10 mouse cellular contexts compared by ENCODE assay signal in genomic region chr7:139077283-139077682, GRCm38 (mm10). TPM values are rescaled to one million over a fixed set of nuclear protein-coding genes. Genes with fewer than 3 reads are reported as not detected.
DNase-seq lines count a peak whose midpoint lies in the region; ATAC-seq and TF ChIP-seq lines count a peak whose summit lies in the region.
"Had no signal": no experiment of that assay in that cellular context is flagged by ENCODE, and none has a peak within 500 bp of the region (broad histone marks: within the 10 kb centered on the region; RNA-seq: fewer than 3 reads in every experiment).

No protein-coding gene starts in this region.

- no peak for TF ChIP-seq CTCF in layer of hippocampus, adult 2 months (conservative IDR thresholded peaks at IDR 0.05)

- no peaks in the 10 kb centered on the region for H3K9me3 ChIP-seq in forebrain, embryonic 12.5 days
- H3K9me3 ChIP-seq in limb, embryonic 13.5 days, result no peaks in the 10 kb centered on the region
- no peaks in the 10 kb centered on the region for H3K9me3 ChIP-seq in stomach, embryonic 14.5 days (ENCODE audit: control insufficient read depth, low read depth, low read length)

- H3K4me3 ChIP-seq in layer of hippocampus, adult 2 months, result no peak overlapping the region
- no peak overlapping the region for H3K4me3 ChIP-seq in forebrain, embryonic 12.5 days (replicated peaks)
- no peak overlapping the region for H3K4me3 ChIP-seq in limb, embryonic 13.5 days
- no peak overlapping the region for H3K4me3 ChIP-seq in stomach, embryonic 14.5 days (ENCODE audit: low read depth, low read length)

- no peak for DNase-seq in layer of hippocampus, adult 2 months (ENCODE audit: low spot score in 2 of 2)
- DNase-seq in layer of hippocampus, postnatal 36 days, result no peak
- DNase-seq in testis, postnatal 14 days (ENCODE audit: low spot score), result no peak
- DNase-seq in layer of hippocampus, adult 8-10 months (ENCODE audit: low spot score in 2 of 2), result no peak
- no peak for DNase-seq in gastrocnemius, adult 18-20 months (ENCODE audit: low spot score)
- DNase-seq: gastrocnemius, postnatal 25 days; spleen, adult 18-20 months had no signal

- H3K27me3 ChIP-seq in forebrain, embryonic 12.5 days, result no peaks in the 10 kb centered on the region; the same call in 1 of the 2 replicates
- H3K27me3 ChIP-seq in limb, embryonic 13.5 days, result no peaks in the 10 kb centered on the region
- no peaks in the 10 kb centered on the region for H3K27me3 ChIP-seq in stomach, embryonic 14.5 days (ENCODE audit: control insufficient read depth, insufficient read depth, low read length)

- no peak overlapping the region for H3K9ac ChIP-seq in forebrain, embryonic 12.5 days
- no peak overlapping the region for H3K9ac ChIP-seq in limb, embryonic 13.5 days
- H3K9ac ChIP-seq in stomach, embryonic 14.5 days (replicated peaks; ENCODE audit: low read depth, low read length), result no peak overlapping the region

- no peak overlapping the region for H3K4me2 ChIP-seq in forebrain, embryonic 12.5 days
- H3K4me2 ChIP-seq in limb, embryonic 13.5 days (replicated peaks), result no peak overlapping the region
- no peak overlapping the region for H3K4me2 ChIP-seq in stomach, embryonic 14.5 days (replicated peaks; ENCODE audit: low read depth, low read length)

- ATAC-seq in forebrain, embryonic 12.5 days (ENCODE audit: low FRiP score), result peak; percentile 42; the same call in 1 of the 2 replicates
- ATAC-seq in limb, embryonic 13.5 days (ENCODE audit: low FRiP score, low read depth), result peak; percentile 54; the same call in 1 of the 2 replicates
- ATAC-seq in stomach, embryonic 14.5 days (ENCODE audit: insufficient number of reproducible peaks, insufficient read depth, low FRiP score, low read depth), result peak; percentile 60; the same call in 1 of the 2 replicates

- H3K36me3 ChIP-seq in forebrain, embryonic 12.5 days (replicated peaks), result no peaks in the 10 kb centered on the region
- H3K36me3 ChIP-seq in limb, embryonic 13.5 days, result no peaks in the 10 kb centered on the region
- H3K36me3 ChIP-seq in stomach, embryonic 14.5 days (ENCODE audit: control insufficient read depth, insufficient read depth, low read length), result no peaks in the 10 kb centered on the region

- peak overlapping the region; percentile 32; the same call in 1 of the 2 replicates for H3K27ac ChIP-seq in layer of hippocampus, adult 2 months
- H3K27ac ChIP-seq in forebrain, embryonic 12.5 days, result peak overlapping the region; percentile 57
- H3K27ac ChIP-seq in limb, embryonic 13.5 days, result peak overlapping the region; percentile 22; the same call in 1 of the 2 replicates
- peak overlapping the region; percentile 74 for H3K27ac ChIP-seq in stomach, embryonic 14.5 days (ENCODE audit: low read length)

- H3K4me1 ChIP-seq in forebrain, embryonic 12.5 days, result peaks cover 57% of the 10 kb centered on the region
- peaks cover 34% of the 10 kb centered on the region for H3K4me1 ChIP-seq in limb, embryonic 13.5 days
- peaks cover 31% of the 10 kb centered on the region for H3K4me1 ChIP-seq in stomach, embryonic 14.5 days (ENCODE audit: control insufficient read depth, insufficient read depth, low read length)

- WGBS in forebrain, embryonic 12.5 days, result 13% methylated on average over 7 of the region's 7 CpGs
- 17% methylated on average over 7 of the region's 7 CpGs for WGBS in limb, embryonic 13.5 days
- WGBS in stomach, embryonic 14.5 days, result 10% methylated on average over 7 of the region's 7 CpGs

RNA-seq across cellular contexts. Expression of gene Dpysl4, which starts 8.5 kb away (rescaled TPM):
- 10 to 100 TPM; 51.5 to 52.0 TPM for total RNA-seq in layer of hippocampus, adult 2 months (2021)
- 10 to 100 TPM; 48.3 to 58.7 TPM for total RNA-seq in layer of hippocampus, postnatal 36 days (2021)
- polyA plus RNA-seq in forebrain, embryonic 12.5 days (2016; fragmentation: Nextera tagmentation; extraction: Ambion mirVana), result 139 and 143 TPM in 2 replicates
- polyA plus RNA-seq in limb, embryonic 13.5 days (2015; fragmentation: Nextera tagmentation; extraction: Ambion mirVana), result 24.3 and 24.4 TPM in 2 replicates
- 24.1 and 24.9 TPM in 2 replicates for polyA plus RNA-seq in stomach, embryonic 14.5 days (2014; fragmentation: Nextera tagmentation; extraction: Ambion mirVana)
- 10 to 100 TPM; 48.8 to 55.4 (median 53.4) TPM for total RNA-seq in layer of hippocampus, adult 8-10 months (2022)
- total RNA-seq in gastrocnemius, adult 18-20 months (2021), result under 1 TPM; 0.16 to 0.17 TPM

Comparison
In these comparisons a context has a peak if more than half of its experiments do, and no peak if none do; other contexts are left out.
1. H3K27ac ChIP-seq: peak in every context shown above with its lines; median percentile 74 in stomach, embryonic 14.5 days; 57 in forebrain, embryonic 12.5 days; 32 in layer of hippocampus, adult 2 months; 22 in limb, embryonic 13.5 days.
2. RNA of gene Dpysl4, which starts 8.5 kb away (total RNA-seq): 48.3 to 58.7 TPM in layer of hippocampus, postnatal 36 days, 48.8 to 55.4 TPM in layer of hippocampus, adult 8-10 months and 51.5 to 52.0 TPM in layer of hippocampus, adult 2 months; 0.16 to 0.17 TPM in gastrocnemius, adult 18-20 months; every median in the first group is over 10 times any median in the second.
3. Peak in every context shown above with its lines, with median percentiles within 50 percentile points of each other: ATAC-seq.